Mouse (Mus musculus): ENCODE data around the gene Plxna2. TPM values are rescaled to one million over a fixed set of nuclear protein-coding genes. Genes with fewer than 3 reads are reported as not detected.

Gene Plxna2
- polyA plus RNA-seq, 1 experiment: 1.2 TPM

- Histone ChIP-seq H3K36me3 (ENCODE audit: control insufficient read depth, insufficient read depth, low read length) (no peaks in the 10 kb centered on the region), H3K4me1 (ENCODE audit: control insufficient read depth, insufficient read depth, insufficient read length) (no peaks in the 10 kb centered on the region), H3K27ac (ENCODE audit: insufficient read depth, low read length) (no peak overlapping the region), H3K27me3 (ENCODE audit: control insufficient read depth, insufficient read depth, low read length) (no peaks in the 10 kb centered on the region), H3K4me3 (ENCODE audit: extremely low read depth, insufficient read depth, insufficient read length) (no peak overlapping the region)
- TF ChIP-seq CTCF (IDR thresholded peaks at IDR 0.05; ENCODE audit: extremely low read depth, insufficient read depth, insufficient read length, insufficient replicate concordance) (no peak), POLR2A (IDR thresholded peaks at IDR 0.05; ENCODE audit: low read depth, low read length) (no peak)
- WGBS: 79% methylated on average over 3 of the region's 3 CpGs
- DNase-seq (ENCODE audit: low read depth in 1 of 2, low spot score in 2 of 2): no peak
Measured at GRCm38 (mm10) chr1:194683132-194683531, 65.1 kb downstream of the Plxna2 start.

- TF ChIP-seq POLR2A (IDR thresholded peaks at IDR 0.05; ENCODE audit: low read depth, low read length): no peak
- TF ChIP-seq CTCF (IDR thresholded peaks at IDR 0.05; ENCODE audit: extremely low read depth, insufficient read depth, insufficient read length, insufficient replicate concordance): no peak
- Histone ChIP-seq H3K36me3 (ENCODE audit: control insufficient read depth, insufficient read depth, low read length) (no peaks in the 10 kb centered on the region), H3K4me3 (ENCODE audit: extremely low read depth, insufficient read depth, insufficient read length) (no peak overlapping the region), H3K4me1 (ENCODE audit: control insufficient read depth, insufficient read depth, insufficient read length) (no peaks in the 10 kb centered on the region), H3K27ac (ENCODE audit: insufficient read depth, low read length) (no peak overlapping the region), H3K27me3 (ENCODE audit: control insufficient read depth, insufficient read depth, low read length) (no peaks in the 10 kb centered on the region)
- 75% methylated on average over 2 of the region's 2 CpGs for WGBS
- DNase-seq (ENCODE audit: low read depth in 1 of 2, low spot score in 2 of 2): no peak
Measured at GRCm38 (mm10) chr1:194685896-194686295, 67.9 kb downstream of the Plxna2 start.

DNA sequence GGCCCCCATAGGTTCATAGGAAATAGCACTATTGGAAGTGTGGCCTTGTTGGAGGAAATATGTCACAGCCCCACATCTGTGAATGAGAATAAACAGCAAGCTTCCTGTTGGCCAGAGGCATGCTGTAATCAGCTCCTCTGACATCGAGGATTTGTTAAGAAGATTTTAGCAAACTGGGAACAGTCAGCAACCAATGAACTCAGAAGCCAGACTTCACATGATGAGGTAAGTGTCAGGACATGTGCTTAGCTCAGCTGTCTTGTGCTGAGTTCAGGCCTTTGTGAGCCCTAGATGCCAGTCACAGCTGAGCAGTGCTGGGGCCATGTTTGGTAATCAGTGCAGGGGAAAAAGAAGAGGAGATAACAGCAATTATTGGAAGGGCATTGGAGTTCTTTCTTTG is 69.7 kb downstream of the Plxna2 start:
- Histone ChIP-seq H3K27ac (ENCODE audit: insufficient read depth, low read length) (no peak overlapping the region), H3K4me1 (ENCODE audit: control insufficient read depth, insufficient read depth, insufficient read length) (no peaks in the 10 kb centered on the region), H3K4me3 (ENCODE audit: extremely low read depth, insufficient read depth, insufficient read length) (no peak overlapping the region), H3K27me3 (ENCODE audit: control insufficient read depth, insufficient read depth, low read length) (no peaks in the 10 kb centered on the region), H3K36me3 (ENCODE audit: control insufficient read depth, insufficient read depth, low read length) (no peaks in the 10 kb centered on the region)
- no peak for DNase-seq (ENCODE audit: low read depth in 1 of 2, low spot score in 2 of 2)
- WGBS: 28% methylated on average over 1 of the region's 1 CpGs
- TF ChIP-seq CTCF (IDR thresholded peaks at IDR 0.05; ENCODE audit: extremely low read depth, insufficient read depth, insufficient read length, insufficient replicate concordance): no peak

- Histone ChIP-seq H3K4me3 (ENCODE audit: extremely low read depth, insufficient read depth, insufficient read length) (no peak overlapping the region), H3K4me1 (ENCODE audit: control insufficient read depth, insufficient read depth, insufficient read length) (no peaks in the 10 kb centered on the region), H3K27ac (ENCODE audit: insufficient read depth, low read length) (no peak overlapping the region), H3K27me3 (ENCODE audit: control insufficient read depth, insufficient read depth, low read length) (no peaks in the 10 kb centered on the region), H3K36me3 (ENCODE audit: control insufficient read depth, insufficient read depth, low read length) (no peaks in the 10 kb centered on the region)
- 81% methylated on average over 2 of the region's 2 CpGs for WGBS
- no peak for DNase-seq (ENCODE audit: low read depth in 1 of 2, low spot score in 2 of 2)
- no peak for TF ChIP-seq POLR2A (IDR thresholded peaks at IDR 0.05; ENCODE audit: low read depth, low read length)
Measured at GRCm38 (mm10) chr1:194688161-194688560, 70.1 kb downstream of the Plxna2 start.

- Histone ChIP-seq H3K27ac (ENCODE audit: insufficient read depth, low read length) (no peak overlapping the region), H3K36me3 (ENCODE audit: control insufficient read depth, insufficient read depth, low read length) (no peaks in the 10 kb centered on the region), H3K4me1 (ENCODE audit: control insufficient read depth, insufficient read depth, insufficient read length) (no peaks in the 10 kb centered on the region), H3K4me3 (ENCODE audit: extremely low read depth, insufficient read depth, insufficient read length) (no peak overlapping the region), H3K27me3 (ENCODE audit: control insufficient read depth, insufficient read depth, low read length) (no peaks in the 10 kb centered on the region)
- no peak for DNase-seq (ENCODE audit: low read depth in 1 of 2, low spot score in 2 of 2)
- TF ChIP-seq CTCF (IDR thresholded peaks at IDR 0.05; ENCODE audit: extremely low read depth, insufficient read depth, insufficient read length, insufficient replicate concordance) (no peak), POLR2A (IDR thresholded peaks at IDR 0.05; ENCODE audit: low read depth, low read length) (no peak)
Measured at GRCm38 (mm10) chr1:194693063-194693462, 75.0 kb downstream of the Plxna2 start.

- 82% methylated on average over 2 of the region's 2 CpGs for WGBS
- H3K27me3 ChIP-seq (ENCODE audit: control insufficient read depth, insufficient read depth, low read length): no peaks in the 10 kb centered on the region
- no peaks in the 10 kb centered on the region for H3K36me3 ChIP-seq (ENCODE audit: control insufficient read depth, insufficient read depth, low read length)
- TF ChIP-seq CTCF (IDR thresholded peaks at IDR 0.05; ENCODE audit: extremely low read depth, insufficient read depth, insufficient read length, insufficient replicate concordance) (no peak), POLR2A (IDR thresholded peaks at IDR 0.05; ENCODE audit: low read depth, low read length) (no peak)
- no peak overlapping the region for H3K4me3 ChIP-seq (ENCODE audit: extremely low read depth, insufficient read depth, insufficient read length)
- no peaks in the 10 kb centered on the region for H3K4me1 ChIP-seq (ENCODE audit: control insufficient read depth, insufficient read depth, insufficient read length)
- H3K27ac ChIP-seq (ENCODE audit: insufficient read depth, low read length): no peak overlapping the region
- no peak for DNase-seq (ENCODE audit: low read depth in 1 of 2, low spot score in 2 of 2)
Measured at GRCm38 (mm10) chr1:194693488-194693887, 75.5 kb downstream of the Plxna2 start.

GRCm38 (mm10) chr1:194694805-194695204 is 76.8 kb downstream of the Plxna2 start:
- no peaks in the 10 kb centered on the region for H3K4me1 ChIP-seq (ENCODE audit: control insufficient read depth, insufficient read depth, insufficient read length)
- DNase-seq (ENCODE audit: low read depth in 1 of 2, low spot score in 2 of 2): no peak
- no peaks in the 10 kb centered on the region for H3K36me3 ChIP-seq (ENCODE audit: control insufficient read depth, insufficient read depth, low read length)
- H3K4me3 ChIP-seq (ENCODE audit: extremely low read depth, insufficient read depth, insufficient read length): no peak overlapping the region
- H3K27me3 ChIP-seq (ENCODE audit: control insufficient read depth, insufficient read depth, low read length): no peaks in the 10 kb centered on the region
- WGBS: 81% methylated on average over 2 of the region's 2 CpGs
- H3K27ac ChIP-seq (ENCODE audit: insufficient read depth, low read length): no peak overlapping the region
- TF ChIP-seq CTCF (IDR thresholded peaks at IDR 0.05; ENCODE audit: extremely low read depth, insufficient read depth, insufficient read length, insufficient replicate concordance) (no peak), POLR2A (IDR thresholded peaks at IDR 0.05; ENCODE audit: low read depth, low read length) (no peak)

Measured in spleen, adult 2 months (tissue).